Mouse (Mus musculus): ENCODE measurements at regions not wholly inside any gene's neighbourhood (a gene's known extent, or its start where the extent isn't known, plus 50 kb on each side); places are given as distances from the start of the nearest gene placed in this dataset.

DNA sequence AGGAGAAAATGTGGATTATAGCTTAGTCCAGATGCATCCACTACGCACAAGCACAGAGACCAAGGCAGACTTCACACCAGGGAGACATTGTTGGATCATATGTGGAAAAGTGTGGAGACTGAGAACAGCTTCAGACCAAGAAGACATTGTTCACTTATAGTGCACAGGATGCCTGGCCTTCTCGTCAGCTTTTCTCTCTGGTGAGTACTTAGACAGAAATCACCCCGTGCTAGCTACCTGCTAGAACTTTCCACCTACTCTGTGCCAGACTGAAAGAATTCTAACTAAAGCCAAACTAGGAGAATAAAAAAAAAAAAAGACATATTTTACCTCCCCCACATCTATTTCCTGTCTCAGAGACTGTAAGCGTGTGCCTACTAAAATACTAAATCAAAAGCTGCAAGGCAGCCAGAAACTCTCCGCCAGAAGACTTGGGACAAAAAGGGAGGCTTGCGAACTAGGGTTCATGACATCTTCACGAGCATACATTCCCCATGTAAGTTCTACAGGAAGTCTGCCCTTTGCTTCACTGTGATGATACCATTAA is 51.3 kb downstream of the H2al2a start:
- TF ChIP-seq CTCF (IDR thresholded peaks at IDR 0.05; ENCODE audit: extremely low read depth, insufficient read depth, insufficient read length, insufficient replicate concordance) (no peak), POLR2A (IDR thresholded peaks at IDR 0.05; ENCODE audit: low read depth, low read length) (no peak)
